Mouse (Mus musculus) limb, embryonic 11.5 days (tissue): Measurements from ENCODE around the gene Srxn1. TPM values are rescaled to one million over a fixed set of nuclear protein-coding genes. Genes with fewer than 3 reads are reported as not detected.
A peak's percentile ranks its signal among the peaks of the same experiment; 100 is the strongest.
"Not testable (repeated sequence)": the region's sequence is repeated elsewhere in the genome, so short reads cannot be mapped to it uniquely, and the experiment has no call there.

ENCODE experiments used
- ATAC-seq: fragments of 200-750 bp; cut with Nextera tagmentation; 2 replicates; pipeline ENCODE4 v1.8.0; 2017; ENCODE audit warnings: low read depth; ENCODE audit not compliant: insufficient number of reproducible peaks, low FRiP score, low TSS enrichment
- DNase-seq: peaks from one replicate; pipeline ENCODE4 v3.0.0-alpha.2; 2015; ENCODE audit warnings: low spot score
- H3K27ac ChIP-seq: fragments of 300-500 bp; sonication (generic); replicated peaks from 2 replicates; pipeline ENCODE4 v1.5.1; 2014; ENCODE audit warnings: low read depth, mild to moderate bottlenecking, low read length
- H3K27me3 ChIP-seq: fragments of 300-500 bp; sonication (generic); 2 replicates; pipeline ENCODE4 v1.6.1; 2014; ENCODE audit warnings: mild to moderate bottlenecking, low read length, mixed read lengths; ENCODE audit not compliant: control insufficient read depth, insufficient read depth
- H3K36me3 ChIP-seq: fragments of 300-500 bp; sonication (generic); 2 replicates; pipeline ENCODE4 v1.6.1; 2014; ENCODE audit warnings: mild to moderate bottlenecking, low read length, moderate library complexity, mixed read lengths; ENCODE audit not compliant: control insufficient read depth, insufficient read depth
- H3K4me1 ChIP-seq: fragments of 300-500 bp; sonication (generic); 2 replicates; pipeline ENCODE4 v1.6.1; 2014; ENCODE audit warnings: low read length, mixed read lengths; ENCODE audit not compliant: control insufficient read depth, insufficient read depth
- H3K4me2 ChIP-seq: fragments of 300-500 bp; sonication (generic); 2 replicates; pipeline ENCODE4 v1.6.1; 2014; ENCODE audit warnings: low read depth, mild to moderate bottlenecking, moderate library complexity; ENCODE audit not compliant: severe bottlenecking
- H3K4me3 ChIP-seq: fragments of 300-500 bp; sonication (generic); 2 replicates; pipeline ENCODE4 v1.5.1; 2014; ENCODE audit warnings: low read depth, low read length
- H3K9ac ChIP-seq: fragments of 300-500 bp; sonication (generic); 2 replicates; pipeline ENCODE4 v1.6.1; 2014; ENCODE audit warnings: mild to moderate bottlenecking, low read length
- H3K9me3 ChIP-seq: fragments of 300-500 bp; sonication (generic); 2 replicates; pipeline ENCODE4 v1.6.1; 2016; ENCODE audit warnings: low read length; ENCODE audit not compliant: control insufficient read depth
- WGBS: fragments of 180-500 bp; shearing (Covaris S2); extraction: QIAGEN DNeasy Blood & Tissue Kit; methylation state at CpG from one replicate; pipeline ENCODE4 v1.1.7; 2014; 5-methylcytosine and 5-hydroxymethylcytosine counted together
- polyA plus RNA-seq: library from polyadenylated mRNA; unstranded; fragments of >200 nt; fragmentation: Nextera tagmentation; extraction: Ambion mirVana; gene quantifications from 2 replicates; pipeline ENCODE4 v1.2.1, GENCODE M21; 2014

Gene Srxn1
- 8.2 and 8.9 TPM in 2 replicates for polyA plus RNA-seq

DNA sequence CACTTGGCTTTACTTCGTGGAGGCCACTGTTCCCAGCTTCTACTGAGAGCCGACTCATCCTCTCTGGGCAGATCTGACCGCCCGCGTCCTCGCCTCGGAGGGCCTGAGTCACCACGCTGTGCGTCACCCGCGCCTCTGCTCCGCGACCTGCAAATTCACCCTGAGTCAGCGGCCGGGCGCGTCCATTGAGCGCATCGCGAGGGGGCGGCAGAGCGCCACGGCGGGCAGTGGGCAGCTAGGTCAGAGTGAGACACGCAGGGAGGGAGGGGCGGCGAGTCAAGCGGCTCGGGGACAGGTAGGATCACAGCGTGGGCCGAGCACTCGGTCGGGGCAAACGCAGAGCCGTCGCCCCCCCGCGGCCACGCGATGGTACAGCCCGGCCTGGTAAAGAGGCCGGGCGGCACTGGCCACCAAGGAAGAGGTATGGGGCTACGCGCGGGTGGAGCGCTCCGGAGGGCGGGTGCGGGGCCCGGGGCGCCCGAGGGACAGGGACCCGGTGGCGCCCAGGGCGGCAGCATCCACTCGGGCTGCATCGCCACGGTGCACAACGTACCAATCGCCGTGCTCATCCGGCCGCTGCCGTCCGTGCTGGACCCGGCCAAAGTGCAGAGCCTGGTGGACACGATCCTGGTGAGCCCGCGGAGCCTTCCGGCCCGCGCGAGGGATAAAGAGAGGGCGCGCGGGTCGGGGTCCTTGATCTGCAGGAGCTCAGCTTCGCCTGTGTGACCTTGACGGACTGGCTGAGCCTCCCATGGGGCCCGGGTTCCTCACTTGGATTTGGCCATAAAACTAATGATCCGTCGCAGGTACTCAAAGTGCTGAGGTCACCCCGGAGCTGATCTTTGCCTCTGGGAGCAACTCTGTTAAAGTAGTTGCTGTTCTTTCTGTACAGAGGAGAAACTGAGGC, at the start of gene Srxn1:
Gene Srxn1, plus strand, starts transcription at position 199 of the 907 bp plus-strand sequence.
- Histone ChIP-seq H3K9me3 (no peaks in the 10 kb centered on the region), H3K4me3 (peak within 1 kb of the TSS; percentile 57), H3K9ac (peak within 1 kb of the TSS; percentile 80), H3K27me3 (no peaks in the 10 kb centered on the region), H3K27ac (no peak within 1 kb of the TSS), H3K36me3 (no peaks in the 10 kb centered on the region), H3K4me1 (peaks cover 5% of the 10 kb centered on the region; the same call in 1 of the 2 replicates), H3K4me2 (peak within 1 kb of the TSS; percentile 88)
- peak; percentile 86 for ATAC-seq
- peak; percentile 86 for DNase-seq
- under 1% methylated on average over 78 of the region's 84 CpGs for WGBS

DNA sequence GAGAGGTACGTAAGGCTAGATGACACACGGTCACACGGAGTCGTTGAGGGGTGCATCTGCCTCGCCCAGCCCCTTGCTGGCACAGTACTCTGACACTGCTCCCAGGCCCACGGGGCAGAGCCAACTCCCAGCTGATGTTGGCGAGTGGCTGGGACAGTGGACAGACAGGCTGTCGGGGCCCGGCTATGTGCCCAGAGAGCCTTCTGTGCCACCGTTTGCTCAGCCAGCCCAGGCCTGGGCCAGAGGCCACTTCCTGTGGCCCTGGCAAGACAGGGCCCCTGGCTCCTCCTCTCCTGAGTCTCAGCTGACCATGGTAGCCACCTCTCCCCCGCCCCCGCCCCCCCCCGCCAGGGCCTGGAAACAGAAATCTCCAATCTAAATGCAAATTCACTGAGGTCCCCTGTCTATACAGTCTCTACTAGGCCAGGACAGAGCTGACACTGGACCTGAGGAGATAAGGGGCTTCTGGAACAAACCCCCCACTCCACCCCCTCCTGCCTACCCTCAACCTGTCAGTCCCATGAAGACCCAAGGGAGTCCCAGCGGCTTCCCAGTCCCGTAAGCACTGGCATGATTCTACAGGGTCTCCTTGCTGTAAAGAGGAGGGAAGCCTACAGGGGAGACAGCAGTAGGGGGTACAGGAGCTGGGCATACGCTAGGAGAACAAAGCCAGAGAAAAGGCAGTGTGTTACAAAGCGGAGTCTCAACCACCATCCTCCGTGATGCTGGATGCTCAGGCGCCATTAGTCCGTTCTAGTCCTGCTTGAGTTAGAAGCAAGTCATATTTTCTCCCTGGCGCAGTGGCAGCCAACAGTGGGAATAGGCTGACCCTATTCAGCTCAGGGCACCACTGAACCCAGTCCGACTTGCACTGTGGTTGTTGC, 48.7 kb upstream of the Srxn1 start:
- Histone ChIP-seq H3K9ac (no peak overlapping the region), H3K9me3 (no peaks in the 10 kb centered on the region), H3K27ac (no peak overlapping the region), H3K4me1 (no peaks in the 10 kb centered on the region), H3K4me2 (no peak overlapping the region), H3K4me3 (no peak overlapping the region), H3K36me3 (no peaks in the 10 kb centered on the region), H3K27me3 (0 out of 2 replicates have a peak, but pooled peaks cover 3% of the 10 kb centered on the region)
- DNase-seq (no peak), ATAC-seq (no peak)
- 63% methylated on average over 22 of the region's 22 CpGs for WGBS

DNA sequence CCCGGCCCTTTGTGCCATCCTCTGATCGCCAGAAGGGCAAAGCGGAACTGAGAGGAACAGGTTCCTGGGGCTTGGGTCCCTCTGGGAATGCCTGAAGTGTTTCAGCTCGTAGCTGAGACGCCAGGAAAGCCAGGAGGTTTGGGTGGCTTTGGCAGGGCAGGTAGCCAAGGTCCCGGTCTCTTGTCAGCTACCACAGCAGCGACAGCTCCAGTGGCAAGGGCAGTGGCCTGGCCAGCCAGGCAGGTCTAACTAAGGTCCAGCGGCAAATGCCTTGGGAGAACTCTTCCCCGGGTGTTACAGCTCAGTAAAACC, 48.1 kb upstream of the Srxn1 start:
- H3K27me3 ChIP-seq = no peaks in the 10 kb centered on the region
- no peak overlapping the region for H3K4me2 ChIP-seq
- 76% methylated on average over 9 of the region's 9 CpGs for WGBS
- no peaks in the 10 kb centered on the region for H3K9me3 ChIP-seq
- no peaks in the 10 kb centered on the region for H3K36me3 ChIP-seq
- ATAC-seq = no peak
- no peak for DNase-seq
- no peaks in the 10 kb centered on the region for H3K4me1 ChIP-seq
- H3K27ac ChIP-seq = no peak overlapping the region
- no peak overlapping the region for H3K9ac ChIP-seq
- no peak overlapping the region for H3K4me3 ChIP-seq

DNA sequence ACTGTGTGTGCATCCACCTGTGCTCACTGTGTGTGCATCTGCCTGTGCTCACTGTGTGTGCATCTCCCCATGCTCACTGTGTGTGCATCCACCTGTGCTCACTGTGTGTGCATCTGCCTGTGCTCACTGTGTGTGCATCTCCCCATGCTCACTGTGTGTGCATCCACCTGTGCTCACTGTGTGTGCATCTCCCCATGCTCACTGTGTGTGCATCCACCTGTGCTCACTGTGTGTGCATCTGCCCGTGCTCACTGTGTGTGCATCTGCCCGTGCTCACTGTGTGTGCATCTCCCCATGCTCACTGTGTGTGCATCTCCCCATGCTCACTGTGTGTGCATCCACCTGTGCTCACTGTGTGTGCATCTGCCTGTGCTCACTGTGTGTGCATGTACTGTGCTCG, 42.5 kb upstream of the Srxn1 start:
- H3K9me3 ChIP-seq, H3K27ac ChIP-seq, H3K27me3 ChIP-seq, H3K36me3 ChIP-seq, H3K4me3 ChIP-seq, DNase-seq, H3K9ac ChIP-seq, ATAC-seq, H3K4me1 ChIP-seq, H3K4me2 ChIP-seq: not testable (repeated sequence)
- WGBS = 78% methylated on average over 3 of the region's 3 CpGs

DNA sequence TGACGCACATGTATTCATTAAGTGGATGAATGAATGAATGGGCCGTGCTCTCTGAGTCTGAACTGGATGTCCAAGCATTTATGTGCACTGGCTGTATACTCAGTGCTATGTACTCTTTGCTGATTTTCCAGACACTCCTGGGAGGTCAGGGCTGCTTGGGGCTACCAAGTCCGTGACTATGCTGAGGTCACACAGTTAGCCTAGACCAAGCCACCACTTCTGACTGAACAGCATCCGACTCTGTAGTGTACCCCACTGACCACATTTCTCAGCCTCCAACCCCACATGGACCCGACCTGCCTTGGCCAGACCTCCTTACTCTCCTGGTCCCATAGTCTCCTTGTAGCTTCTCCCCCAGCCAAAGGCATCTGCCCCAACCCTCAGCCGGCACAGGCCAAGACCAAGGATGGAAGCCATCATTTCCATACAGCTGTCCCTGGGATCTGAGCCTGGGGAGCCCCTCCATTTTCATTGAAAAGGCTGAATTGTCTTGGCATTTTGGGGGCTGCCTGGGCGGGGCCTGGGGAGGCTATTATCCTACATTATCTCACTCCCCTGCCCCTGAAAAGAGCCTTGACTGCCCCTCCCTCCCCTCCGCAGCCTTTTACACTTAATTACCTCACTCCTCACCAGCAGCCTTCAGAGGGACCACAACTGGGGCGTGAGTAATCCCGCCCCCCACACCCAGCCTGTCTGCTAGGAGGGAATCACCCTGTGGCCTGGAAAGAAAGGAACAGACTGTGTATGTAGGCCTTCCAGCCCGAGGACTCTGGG, 36.5 kb upstream of the Srxn1 start:
- 47% methylated on average over 11 of the region's 11 CpGs for WGBS
- H3K4me3 ChIP-seq = no peak overlapping the region
- H3K9ac ChIP-seq = no peak overlapping the region
- no peaks in the 10 kb centered on the region for H3K9me3 ChIP-seq
- no peak overlapping the region for H3K27ac ChIP-seq
- ATAC-seq = no peak
- no peaks in the 10 kb centered on the region for H3K27me3 ChIP-seq
- no peak for DNase-seq
- no peak overlapping the region for H3K4me2 ChIP-seq
- H3K4me1 ChIP-seq = no peaks in the 10 kb centered on the region
- no peaks in the 10 kb centered on the region for H3K36me3 ChIP-seq

DNA sequence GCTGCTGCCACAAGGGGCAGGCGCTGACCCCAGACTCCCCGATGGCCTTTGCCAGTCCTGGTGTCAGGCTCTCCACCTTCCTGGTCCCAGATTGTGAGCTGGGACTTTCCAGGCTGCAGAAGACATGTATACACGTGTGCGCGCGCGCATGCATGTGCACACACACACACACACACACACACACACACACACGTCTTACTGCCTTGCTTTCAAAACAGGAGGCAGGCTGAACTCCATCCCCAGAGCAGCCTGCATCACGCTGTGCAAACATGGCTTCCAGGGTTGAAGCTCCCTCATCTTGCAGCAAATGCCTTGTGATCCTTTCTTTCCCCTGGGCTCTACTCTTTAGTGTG, 35.9 kb upstream of the Srxn1 start:
- H3K4me3 ChIP-seq = no peak overlapping the region

DNA sequence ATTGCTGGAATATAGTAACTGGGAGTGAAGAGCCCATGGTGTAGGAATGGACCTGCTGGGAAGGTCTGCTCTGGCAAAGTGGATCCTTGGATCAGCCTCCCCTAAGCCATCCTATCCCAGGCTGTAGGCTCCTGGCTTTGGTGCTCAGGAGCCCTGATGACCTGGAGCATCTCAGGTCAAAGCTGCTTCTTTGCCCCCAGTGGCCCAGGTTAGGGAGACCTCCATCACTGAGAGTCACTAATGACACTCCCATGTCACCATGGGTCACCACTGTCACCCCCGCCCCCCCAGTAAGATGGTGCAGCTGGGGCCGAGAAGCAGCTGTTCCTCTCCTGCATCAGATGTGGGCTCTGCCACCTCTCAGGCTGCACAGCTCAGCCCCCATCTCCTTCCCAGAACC, 35.4 kb upstream of the Srxn1 start:
- H3K4me2 ChIP-seq = no peak overlapping the region
- H3K36me3 ChIP-seq = no peaks in the 10 kb centered on the region
- WGBS = 71% methylated on average over 2 of the region's 2 CpGs
- no peak overlapping the region for H3K4me3 ChIP-seq
- no peak overlapping the region for H3K9ac ChIP-seq
- no peaks in the 10 kb centered on the region for H3K4me1 ChIP-seq
- DNase-seq (no peak), ATAC-seq (no peak)
- H3K27ac ChIP-seq = no peak overlapping the region
- no peaks in the 10 kb centered on the region for H3K9me3 ChIP-seq
- 0 out of 2 replicates have a peak, but pooled peaks cover 3% of the 10 kb centered on the region for H3K27me3 ChIP-seq

More for the DNA sequence above, 35.9 kb upstream of the Srxn1 start:
- DNase-seq (no peak), ATAC-seq (no peak)
- Histone ChIP-seq H3K4me2 (no peak overlapping the region), H3K36me3 (no peaks in the 10 kb centered on the region), H3K9me3 (no peaks in the 10 kb centered on the region), H3K27me3 (0 out of 2 replicates have a peak, but pooled peaks cover 2% of the 10 kb centered on the region), H3K27ac (no peak overlapping the region), H3K4me1 (no peaks in the 10 kb centered on the region), H3K9ac (no peak overlapping the region)
- WGBS = 61% methylated on average over 9 of the region's 9 CpGs

DNA sequence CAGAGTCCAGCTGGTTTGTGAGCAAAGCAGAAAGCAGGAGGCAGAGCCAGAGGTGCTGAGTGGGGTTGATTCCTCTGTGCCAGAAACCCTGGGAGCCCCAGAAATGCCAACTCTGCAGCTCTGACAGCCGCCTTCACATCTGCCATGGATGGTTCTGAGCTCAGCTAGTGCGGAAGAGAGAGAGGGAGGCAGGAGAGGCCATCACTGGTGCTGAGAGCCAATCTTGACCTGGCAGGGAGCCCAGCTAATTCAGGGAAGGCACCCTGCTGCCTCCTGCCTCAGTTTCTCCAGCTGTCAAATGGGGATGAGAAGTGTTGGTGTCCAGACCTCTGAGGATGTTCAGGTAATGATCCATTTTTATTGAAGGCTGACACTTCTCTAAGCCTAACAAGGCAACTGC, 30.8 kb upstream of the Srxn1 start:
- Histone ChIP-seq H3K9ac (no peak overlapping the region), H3K4me2 (no peak overlapping the region), H3K4me3 (no peak overlapping the region), H3K36me3 (no peaks in the 10 kb centered on the region), H3K4me1 (no peaks in the 10 kb centered on the region), H3K27me3 (peaks cover 8% of the 10 kb centered on the region), H3K27ac (no peak overlapping the region), H3K9me3 (no peaks in the 10 kb centered on the region)
- WGBS = 87% methylated on average over 2 of the region's 2 CpGs
- no peak for DNase-seq
- no peak for ATAC-seq
